Mouse (Mus musculus): ENCODE results near the gene Rpl11.
"Not testable (repeated sequence)": the region's sequence is repeated elsewhere in the genome, so short reads cannot be mapped to it uniquely, and the experiment has no call there.

Rpl11 gene

DNA sequence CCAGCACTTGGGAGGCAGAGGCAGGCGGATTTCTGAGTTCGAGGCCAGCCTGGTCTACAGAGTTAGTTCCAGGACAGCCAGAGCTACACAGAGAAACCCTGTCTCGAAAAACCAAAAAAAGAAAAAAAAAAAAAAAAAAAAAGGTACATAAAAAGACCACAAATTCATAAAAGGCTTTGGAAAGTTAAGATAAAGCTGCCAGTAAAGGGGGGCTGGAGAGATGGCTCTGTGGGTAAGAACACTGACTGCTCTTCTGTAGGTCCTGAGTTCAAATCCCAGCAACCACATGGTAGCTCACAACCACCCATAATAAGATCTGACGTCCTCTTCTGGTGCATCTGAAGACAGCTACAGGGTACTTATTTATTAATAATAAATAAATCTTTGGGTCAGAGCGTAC lies 73.0 kb downstream of the Rpl11 start:
- not testable (repeated sequence) for DNase-seq (ENCODE audit: extremely low spot score)
